Mouse (Mus musculus) heart, embryonic 14.5 days (tissue): ENCODE data around the gene Plcg1. TPM values are rescaled to one million over a fixed set of nuclear protein-coding genes. Genes with fewer than 3 reads are reported as not detected.

Experiments used
- ATAC-seq: fragments of 200-750 bp; cut with Nextera tagmentation; 2 replicates; pipeline ENCODE4 v1.8.0; 2017; ENCODE audit warnings: low read depth, moderate TSS enrichment; ENCODE audit not compliant: insufficient number of reproducible peaks, insufficient read depth, low FRiP score
- H3K27ac ChIP-seq, 2 experiments: fragments of 200-500 bp in 1 of 2; fragments of 300-500 bp in 1 of 2; sonication (generic) in 1 of 2; replicated peaks in 1 of 2; 2 replicates each; pipeline ENCODE4 v1.5.1; 2012 to 2014; ENCODE audit warnings: low read depth in 2 of 2, low read length in 2 of 2, control low read depth in 1 of 2, mild to moderate bottlenecking in 1 of 2, mixed read lengths in 1 of 2; ENCODE audit not compliant: control insufficient read depth in 1 of 2, insufficient read depth in 1 of 2
- H3K27me3 ChIP-seq: fragments of 300-500 bp; sonication (generic); 2 replicates; pipeline ENCODE4 v1.6.1; 2014; ENCODE audit warnings: mild to moderate bottlenecking, low read length, control low read depth; ENCODE audit not compliant: control insufficient read depth, insufficient read depth
- H3K36me3 ChIP-seq: fragments of 300-500 bp; sonication (generic); 2 replicates; pipeline ENCODE4 v1.6.1; 2014; ENCODE audit warnings: mild to moderate bottlenecking, control low read depth, low read length, mixed read lengths; ENCODE audit not compliant: control insufficient read depth, insufficient read depth
- H3K4me1 ChIP-seq, 2 experiments: fragments of 200-500 bp in 1 of 2; fragments of 300-500 bp in 1 of 2; sonication (generic) in 1 of 2; 2 replicates each; pipeline ENCODE4 v1.6.1; 2012 to 2014; ENCODE audit warnings: low read length in 2 of 2, control low read depth in 1 of 2, mixed read lengths in 1 of 2; ENCODE audit not compliant: control insufficient read depth in 2 of 2, insufficient read depth in 2 of 2
- H3K4me2 ChIP-seq: fragments of 300-500 bp; sonication (generic); 2 replicates; pipeline ENCODE4 v1.6.1; 2014; ENCODE audit warnings: mild to moderate bottlenecking, low read length
- H3K4me3 ChIP-seq, 2 experiments: fragments of 200-500 bp in 1 of 2; fragments of 300-500 bp in 1 of 2; sonication (generic) in 1 of 2; 2 replicates each; pipeline ENCODE4 v1.5.1; 2012 to 2014; ENCODE audit warnings: low read length in 2 of 2, mild to moderate bottlenecking in 2 of 2, control low read depth in 1 of 2, low read depth in 1 of 2, moderate library complexity in 1 of 2; ENCODE audit not compliant: control insufficient read depth in 1 of 2, insufficient read depth in 1 of 2
- H3K9ac ChIP-seq: fragments of 300-500 bp; sonication (generic); 2 replicates; pipeline ENCODE4 v1.6.1; 2014; ENCODE audit warnings: mild to moderate bottlenecking, low read length
- H3K9me3 ChIP-seq: fragments of 300-500 bp; sonication (generic); 2 replicates; pipeline ENCODE4 v1.6.1; 2016; ENCODE audit warnings: low read length, control low read depth; ENCODE audit not compliant: control insufficient read depth
- WGBS: fragments of 180-500 bp; shearing (Covaris S2); extraction: QIAGEN DNeasy Blood & Tissue Kit; methylation state at CpG from one replicate; pipeline ENCODE4 v1.1.7; 2014; 5-methylcytosine and 5-hydroxymethylcytosine counted together
- polyA plus RNA-seq: library from polyadenylated mRNA; unstranded; fragments of >200 nt; fragmentation: Nextera tagmentation; extraction: Ambion mirVana; gene quantifications from 2 replicates; pipeline ENCODE4 v1.2.1, GENCODE M21; 2014

Plcg1 gene
- polyA plus RNA-seq, 1 experiment from 2014 or later, result 33.7 TPM

DNA sequence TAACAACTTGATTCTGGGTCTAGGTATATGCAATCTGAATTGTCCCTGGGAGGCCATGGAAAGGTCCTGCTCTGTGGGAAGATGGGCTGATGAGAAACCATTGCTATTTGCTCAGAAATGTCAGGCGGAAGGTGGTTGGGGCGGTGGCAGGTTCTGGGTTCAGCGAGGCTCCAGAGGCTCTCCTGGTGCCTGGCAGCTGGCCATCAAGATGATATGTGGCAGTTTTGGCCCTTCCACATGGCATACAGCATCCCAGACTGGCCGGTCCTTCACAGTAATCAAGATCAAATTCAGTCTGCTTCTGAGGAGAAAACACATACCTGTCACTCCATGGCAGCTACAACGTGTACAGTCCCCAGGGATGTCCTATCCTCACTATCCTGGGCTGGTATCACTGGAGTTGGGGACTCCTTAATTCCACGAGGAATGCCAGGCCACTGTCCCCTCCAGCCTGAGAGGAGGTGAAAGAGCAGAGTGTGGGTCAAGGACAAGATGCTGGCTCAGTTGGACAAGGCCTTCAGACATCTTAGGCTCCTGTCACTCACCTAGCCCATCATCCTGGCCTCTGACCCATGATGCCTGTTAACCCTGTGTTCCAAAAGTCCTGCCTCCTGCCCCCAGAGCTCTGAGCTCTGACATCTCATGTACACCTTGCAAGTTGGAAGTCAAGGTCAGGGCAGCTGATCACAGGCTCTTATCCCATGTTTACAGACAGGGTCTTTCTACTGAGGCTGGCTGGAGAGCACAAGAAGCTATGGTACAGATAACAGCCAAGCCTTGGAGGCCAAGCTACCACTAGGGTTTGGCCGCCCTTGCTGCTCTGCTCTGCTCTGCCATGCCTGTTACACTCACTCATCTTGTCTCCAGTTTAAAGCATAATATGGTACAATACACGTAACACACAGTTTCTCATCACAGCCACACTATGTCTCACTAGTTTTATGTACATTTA, 40.5 kb downstream of the Plcg1 start:
- Histone ChIP-seq H3K4me1 (no peaks in the 10 kb centered on the region), H3K4me3 (no peak overlapping the region), H3K27me3 (no peaks in the 10 kb centered on the region), H3K36me3 (peaks cover 21% of the 10 kb centered on the region), H3K9ac (no peak overlapping the region), H3K9me3 (no peaks in the 10 kb centered on the region), H3K27ac (no peak overlapping the region), H3K4me2 (no peak overlapping the region)
- WGBS, result 77% methylated on average over 8 of the region's 8 CpGs
- no peak for ATAC-seq

DNA sequence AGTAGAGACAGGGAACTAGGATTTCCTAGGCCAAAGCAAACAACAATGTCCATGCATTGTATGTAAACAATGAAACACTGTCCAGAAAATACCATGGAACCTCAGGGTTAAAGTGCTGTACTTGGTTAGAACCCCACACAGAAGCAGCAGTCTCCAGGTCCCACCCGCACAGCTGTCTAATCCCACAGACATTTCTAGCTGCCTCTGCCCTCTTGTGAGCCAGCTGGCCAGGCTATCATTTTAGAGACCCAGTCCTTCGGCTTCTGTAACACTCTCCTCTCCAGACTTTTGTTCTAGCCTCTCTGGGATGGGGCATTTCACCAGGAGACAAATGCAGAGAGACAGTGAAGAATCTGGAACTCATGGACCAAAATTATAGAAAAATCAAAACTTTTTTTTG, 46.9 kb downstream of the Plcg1 start:
- H3K4me1 ChIP-seq, result no peaks in the 10 kb centered on the region; a peak in 1 of 4 replicates
- H3K9ac ChIP-seq, result no peak overlapping the region
- H3K4me2 ChIP-seq, result no peak overlapping the region
- no peak for ATAC-seq
- WGBS, result 82% methylated on average over 2 of the region's 2 CpGs
- no peaks in the 10 kb centered on the region for H3K9me3 ChIP-seq
- no peak overlapping the region for H3K27ac ChIP-seq
- H3K4me3 ChIP-seq, result no peak overlapping the region
- H3K36me3 ChIP-seq, result peaks cover 19% of the 10 kb centered on the region; the same call in 1 of the 2 replicates
- H3K27me3 ChIP-seq, result no peaks in the 10 kb centered on the region

DNA sequence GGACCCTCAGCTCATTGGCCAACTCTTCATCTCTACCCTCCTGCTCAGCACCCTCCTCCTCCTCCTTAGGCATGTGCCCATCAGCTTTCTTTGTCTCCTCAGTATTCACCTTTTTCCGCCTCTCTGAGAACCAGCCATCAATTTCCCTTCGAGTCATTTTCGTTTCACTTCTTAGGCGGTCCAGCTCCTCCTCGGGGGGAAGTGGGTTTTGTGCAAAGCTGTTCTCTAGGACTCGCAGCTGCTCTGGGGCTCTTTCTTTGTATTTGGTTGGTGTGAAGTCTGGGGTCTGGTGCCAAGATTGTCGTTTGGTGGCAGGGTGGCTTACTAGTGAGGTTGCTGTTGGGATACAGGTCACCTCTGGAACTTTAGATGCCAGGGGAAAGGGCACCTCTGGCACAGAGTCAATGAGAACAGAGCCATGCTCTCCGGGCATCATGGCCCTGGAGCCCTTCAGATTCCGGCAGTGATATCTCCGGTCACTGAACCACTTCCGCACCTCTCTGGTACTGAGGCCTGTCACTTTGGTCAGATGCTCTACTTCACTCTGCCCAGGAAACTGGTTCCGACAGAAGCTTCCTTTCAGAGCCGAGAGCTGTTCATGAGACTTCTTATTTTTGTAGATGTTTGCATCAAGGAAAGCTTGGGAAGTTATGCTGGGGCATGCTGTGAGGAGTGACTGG, 49.2 kb downstream of the Plcg1 start:
- Histone ChIP-seq H3K27ac (no peak overlapping the region), H3K9me3 (no peaks in the 10 kb centered on the region), H3K4me1 (peaks cover 0 to 3% of the 10 kb centered on the region in 2 experiments; a peak in 2 of 4 replicates), H3K36me3 (peaks cover 19% of the 10 kb centered on the region; the same call in 1 of the 2 replicates), H3K27me3 (no peaks in the 10 kb centered on the region), H3K4me3 (no peak overlapping the region), H3K9ac (no peak overlapping the region), H3K4me2 (no peak overlapping the region)
- 90% methylated on average over 13 of the region's 13 CpGs for whole genome bisulfite sequencing
- ATAC-seq, result no peak

DNA sequence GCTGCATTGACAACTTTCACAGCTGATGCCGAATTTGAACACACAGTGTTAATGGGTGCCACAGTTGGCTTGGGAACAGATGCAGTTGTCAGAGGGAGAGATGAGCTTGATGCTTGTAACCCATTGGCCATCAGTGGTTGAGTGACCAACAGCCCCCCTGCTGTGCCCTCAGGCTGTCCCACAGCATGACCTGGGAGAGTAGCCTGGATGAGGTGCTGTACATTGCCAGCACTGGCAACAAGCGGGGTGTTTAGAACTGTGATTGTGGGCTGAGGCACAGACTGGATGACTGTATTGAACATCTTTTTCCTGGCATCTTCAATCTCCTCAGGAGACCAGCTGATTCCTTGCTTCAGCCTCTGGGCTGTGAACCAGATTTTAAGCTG, 49.7 kb downstream of the Plcg1 start:
- H3K9me3 ChIP-seq, result no peaks in the 10 kb centered on the region

DNA sequence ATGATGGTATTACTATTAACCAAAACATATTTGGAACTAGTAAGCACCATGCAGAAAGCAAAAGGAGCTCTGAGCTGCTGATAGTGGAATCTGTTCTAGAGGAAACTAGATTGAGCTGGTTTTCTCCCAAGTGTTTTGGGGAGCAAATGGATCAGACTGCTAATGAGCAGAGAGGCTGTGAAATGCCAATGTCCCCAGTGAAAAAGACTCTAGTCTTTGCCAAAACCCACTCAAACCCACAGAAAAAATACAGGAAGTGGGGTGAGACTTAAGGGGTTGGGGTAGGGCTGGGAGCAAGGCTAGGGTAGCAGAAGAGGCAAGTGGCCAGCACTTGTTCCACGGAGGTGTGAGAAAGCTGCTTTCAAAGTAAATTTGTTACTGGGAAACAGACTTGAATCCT, 55.2 kb downstream of the Plcg1 start:
- ATAC-seq, result no peak
- no peak overlapping the region for H3K4me3 ChIP-seq
- no peak overlapping the region for H3K9ac ChIP-seq
- no peak overlapping the region for H3K4me2 ChIP-seq
- 76% methylated on average over 1 of the region's 1 CpGs for WGBS
- H3K36me3 ChIP-seq, result 0 out of 2 replicates have a peak, but pooled peaks cover 8% of the 10 kb centered on the region
- no peak overlapping the region for H3K27ac ChIP-seq
- no peaks in the 10 kb centered on the region for H3K27me3 ChIP-seq
- H3K9me3 ChIP-seq, result no peaks in the 10 kb centered on the region
- peaks cover 0 to 9% of the 10 kb centered on the region in 2 experiments; a peak in 2 of 4 replicates for H3K4me1 ChIP-seq

More for the DNA sequence above, 49.7 kb downstream of the Plcg1 start:
- Histone ChIP-seq H3K36me3 (peaks cover 19% of the 10 kb centered on the region; the same call in 1 of the 2 replicates), H3K4me3 (no peak overlapping the region), H3K27me3 (no peaks in the 10 kb centered on the region), H3K9ac (no peak overlapping the region), H3K4me1 (peaks cover 0 to 5% of the 10 kb centered on the region in 2 experiments; a peak in 2 of 4 replicates), H3K27ac (no peak overlapping the region), H3K4me2 (no peak overlapping the region)
- 93% methylated on average over 2 of the region's 2 CpGs for WGBS
- no peak for ATAC-seq

DNA sequence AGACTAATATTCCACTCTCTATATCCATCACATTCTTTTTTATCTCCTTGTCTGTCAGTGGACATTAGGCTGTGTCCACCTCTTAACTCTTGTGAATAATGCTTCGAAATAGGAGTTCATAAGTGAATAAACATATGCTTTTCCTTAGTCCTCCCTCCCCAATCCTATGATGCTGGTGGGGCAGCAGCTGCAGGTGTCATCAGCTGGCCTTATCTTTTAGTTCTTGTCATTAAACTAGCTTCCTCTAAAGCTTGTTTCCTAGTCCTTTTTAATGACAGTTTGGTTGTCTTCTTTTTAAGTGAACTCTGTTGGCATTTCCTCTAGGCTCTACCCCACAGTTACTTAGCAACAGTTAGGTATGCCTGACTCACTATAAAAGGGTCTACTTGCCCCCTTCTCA, 57.9 kb downstream of the Plcg1 start:
- Histone ChIP-seq H3K27me3 (no peaks in the 10 kb centered on the region), H3K9me3 (no peaks in the 10 kb centered on the region), H3K4me3 (no peak overlapping the region), H3K36me3 (no peaks in the 10 kb centered on the region), H3K4me2 (no peak overlapping the region), H3K9ac (no peak overlapping the region), H3K4me1 (peaks cover 0 to 9% of the 10 kb centered on the region in 2 experiments; a peak in 2 of 4 replicates), H3K27ac (no peak overlapping the region)
- 59% methylated on average over 1 of the region's 1 CpGs for WGBS
- no peak for ATAC-seq

DNA sequence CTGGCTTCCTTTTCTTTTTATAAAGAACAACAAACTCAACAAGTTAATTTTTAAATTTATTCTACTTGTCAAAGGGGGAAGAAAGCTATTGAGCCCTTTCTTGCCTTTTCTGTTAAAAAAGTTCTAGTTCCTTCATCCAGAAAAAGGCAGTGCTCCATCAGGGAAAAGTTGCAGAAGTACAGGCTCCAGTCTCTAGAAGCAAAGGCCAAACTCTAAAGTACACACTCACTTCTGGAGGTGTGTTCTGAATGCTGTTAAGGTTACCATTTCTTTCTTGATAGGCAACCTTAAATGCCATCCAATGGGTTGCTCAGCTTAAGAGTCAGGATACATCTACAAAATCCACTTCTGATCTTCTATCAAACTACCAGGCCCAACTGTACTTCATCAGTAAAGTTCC, 58.6 kb downstream of the Plcg1 start:
- no peak for ATAC-seq
- Histone ChIP-seq H3K9me3 (no peaks in the 10 kb centered on the region), H3K9ac (no peak overlapping the region), H3K4me1 (peaks cover 0 to 6% of the 10 kb centered on the region in 2 experiments; a peak in 2 of 4 replicates), H3K4me3 (no peak overlapping the region), H3K36me3 (no peaks in the 10 kb centered on the region), H3K27ac (no peak overlapping the region), H3K27me3 (no peaks in the 10 kb centered on the region), H3K4me2 (no peak overlapping the region)
